Mouse (Mus musculus) intestine, embryonic 16.5 days (tissue): ENCODE data around the gene Smg6. TPM values are rescaled to one million over a fixed set of nuclear protein-coding genes. Genes with fewer than 3 reads are reported as not detected.

ENCODE experiments used
- ATAC-seq: fragments of 200-750 bp; cut with Nextera tagmentation; 2 replicates; pipeline ENCODE4 v1.8.0; 2017; ENCODE audit warnings: moderate TSS enrichment, moderate library complexity
- H3K27ac ChIP-seq: fragments of 300-500 bp; sonication (generic); 2 replicates; pipeline ENCODE4 v1.5.1; 2014; ENCODE audit warnings: mild to moderate bottlenecking, low read length
- H3K27me3 ChIP-seq: fragments of 300-500 bp; sonication (generic); replicated peaks from 2 replicates; pipeline ENCODE4 v1.6.1; 2014; ENCODE audit warnings: low read length, control low read depth, mixed read lengths; ENCODE audit not compliant: control insufficient read depth, insufficient read depth
- H3K36me3 ChIP-seq: fragments of 300-500 bp; sonication (generic); 2 replicates; pipeline ENCODE4 v1.6.1; 2014; ENCODE audit warnings: low read length, control low read depth; ENCODE audit not compliant: control insufficient read depth, insufficient read depth
- H3K4me1 ChIP-seq: fragments of 300-500 bp; sonication (generic); 2 replicates; pipeline ENCODE4 v1.6.1; 2014; ENCODE audit warnings: low read length, control low read depth, mixed read lengths; ENCODE audit not compliant: control insufficient read depth, insufficient read depth
- H3K4me2 ChIP-seq: fragments of 300-500 bp; sonication (generic); 2 replicates; pipeline ENCODE4 v1.6.1; 2014; ENCODE audit warnings: low read depth, low read length, control low read depth
- H3K4me3 ChIP-seq: fragments of 300-500 bp; sonication (generic); 2 replicates; pipeline ENCODE4 v1.5.1; 2014; ENCODE audit warnings: mild to moderate bottlenecking, low read length
- H3K9ac ChIP-seq: fragments of 300-500 bp; sonication (generic); 2 replicates; pipeline ENCODE4 v1.6.1; 2014; ENCODE audit warnings: low read depth, low read length
- H3K9me3 ChIP-seq: fragments of 300-500 bp; sonication (generic); 2 replicates; pipeline ENCODE4 v1.6.1; 2016; ENCODE audit warnings: low read length, control low read depth; ENCODE audit not compliant: control insufficient read depth
- WGBS: fragments of 180-500 bp; shearing (Covaris S2); extraction: QIAGEN DNeasy Blood & Tissue Kit; methylation state at CpG from one replicate; pipeline ENCODE4 v1.1.7; 2014; 5-methylcytosine and 5-hydroxymethylcytosine counted together
- polyA plus RNA-seq: library from polyadenylated mRNA; unstranded; fragments of >200 nt; fragmentation: Nextera tagmentation; extraction: Ambion mirVana; gene quantifications from 2 replicates; pipeline ENCODE4 v1.2.1, GENCODE M21; 2015

Gene Smg6
- polyA plus RNA-seq, 1 experiment from 2014 or later = 11.4 TPM

DNA sequence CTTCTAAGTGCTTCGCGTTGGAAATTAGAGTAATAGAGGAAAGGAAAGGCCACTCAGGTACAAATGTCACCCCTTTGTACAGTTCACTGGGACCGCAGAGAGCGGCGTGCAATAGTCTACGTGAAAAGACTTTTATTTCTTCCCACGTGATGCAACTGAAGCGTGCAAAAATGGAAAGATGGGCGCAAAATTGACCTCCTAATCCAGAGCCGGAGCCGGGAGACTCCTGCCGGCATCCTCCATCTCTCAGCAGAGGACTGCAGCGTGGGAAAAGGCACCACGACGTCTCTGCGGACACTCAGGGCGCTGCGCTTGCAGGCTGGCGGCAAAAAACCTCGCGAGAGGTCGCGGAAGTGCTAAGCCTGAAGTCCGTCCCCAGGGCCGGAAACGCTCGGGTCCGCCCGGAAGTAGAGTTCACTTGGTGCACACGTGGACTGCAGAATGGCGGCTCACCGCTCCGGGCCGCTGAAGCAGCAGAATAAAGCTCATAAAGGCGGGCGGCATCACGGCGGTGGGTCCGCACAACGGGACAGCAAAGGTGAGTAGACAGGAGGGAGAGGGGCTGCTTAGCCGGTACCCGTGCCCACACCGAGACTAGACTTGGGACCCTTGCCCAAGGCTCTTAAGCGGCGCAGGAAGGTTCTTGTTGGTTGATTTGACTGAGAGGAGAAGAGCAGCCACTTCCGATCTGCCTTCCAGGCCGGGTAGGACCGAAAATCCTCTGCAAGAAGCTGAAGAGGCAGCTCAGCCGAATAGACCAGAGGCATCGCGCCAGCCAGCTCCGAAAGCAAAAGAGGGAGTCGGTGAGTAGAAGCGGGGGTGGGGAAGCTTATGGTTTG is 27.7 kb upstream of the Smg6 start, which contains the start of gene Tsr1:
Gene Tsr1, plus strand, starts transcription at position 394 of the 839 bp plus-strand sequence.
- Histone ChIP-seq H3K27me3 (no peaks in the 10 kb centered on the region), H3K4me1 (peaks cover 21% of the 10 kb centered on the region), H3K4me2 (peak within 1 kb of the TSS; percentile 96), H3K4me3 (peak within 1 kb of the TSS; percentile 79), H3K9ac (peak within 1 kb of the TSS; percentile 81), H3K27ac (peak within 1 kb of the TSS; percentile 87), H3K9me3 (no peaks in the 10 kb centered on the region), H3K36me3 (peaks cover 11% of the 10 kb centered on the region)
- WGBS = under 1% methylated on average over 54 of the region's 54 CpGs
- peak; percentile 80 for ATAC-seq

- Histone ChIP-seq H3K9ac (peak overlapping the region; percentile 81), H3K9me3 (no peaks in the 10 kb centered on the region), H3K27me3 (no peaks in the 10 kb centered on the region), H3K4me2 (peak overlapping the region; percentile 96), H3K4me1 (peaks cover 21% of the 10 kb centered on the region), H3K27ac (no peak overlapping the region; the same call in 1 of the 2 replicates), H3K36me3 (peaks cover 11% of the 10 kb centered on the region), H3K4me3 (peak overlapping the region; percentile 79)
- WGBS = under 1% methylated on average over 7 of the region's 7 CpGs
- no peak for ATAC-seq
Observed at GRCm38 (mm10) chr11:74898517-74898827, 27.2 kb upstream of the Smg6 start.

DNA sequence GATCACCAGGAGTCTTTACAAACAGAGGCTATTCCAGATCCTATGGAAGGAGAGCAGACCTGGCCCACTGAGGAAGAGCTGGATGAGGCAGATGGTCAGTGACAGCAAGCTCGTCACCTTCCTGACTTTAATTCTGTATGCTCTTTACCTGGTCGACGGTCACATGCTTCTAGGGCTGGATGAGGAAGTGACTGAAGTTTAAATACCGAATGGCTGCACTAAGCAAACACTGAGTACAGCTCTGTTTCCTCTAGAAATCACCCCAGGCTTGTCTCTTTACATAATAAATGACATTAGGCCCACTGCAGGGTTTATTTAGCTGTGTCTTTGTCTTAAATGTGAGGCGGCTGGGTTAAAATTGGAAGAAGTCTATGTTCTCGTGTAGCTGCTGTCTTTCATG is 24.1 kb upstream of the Smg6 start:
- H3K36me3 ChIP-seq = peaks cover 25% of the 10 kb centered on the region
- peak overlapping the region; percentile 71 for H3K27ac ChIP-seq
- no peak overlapping the region for H3K4me3 ChIP-seq
- no peaks in the 10 kb centered on the region for H3K9me3 ChIP-seq
- H3K4me2 ChIP-seq = peak overlapping the region; percentile 40; the same call in 1 of the 2 replicates
- H3K9ac ChIP-seq = no peak overlapping the region
- 46% methylated on average over 6 of the region's 6 CpGs for WGBS
- H3K4me1 ChIP-seq = peaks cover 21% of the 10 kb centered on the region
- H3K27me3 ChIP-seq = no peaks in the 10 kb centered on the region
- ATAC-seq = peak; percentile 27

DNA sequence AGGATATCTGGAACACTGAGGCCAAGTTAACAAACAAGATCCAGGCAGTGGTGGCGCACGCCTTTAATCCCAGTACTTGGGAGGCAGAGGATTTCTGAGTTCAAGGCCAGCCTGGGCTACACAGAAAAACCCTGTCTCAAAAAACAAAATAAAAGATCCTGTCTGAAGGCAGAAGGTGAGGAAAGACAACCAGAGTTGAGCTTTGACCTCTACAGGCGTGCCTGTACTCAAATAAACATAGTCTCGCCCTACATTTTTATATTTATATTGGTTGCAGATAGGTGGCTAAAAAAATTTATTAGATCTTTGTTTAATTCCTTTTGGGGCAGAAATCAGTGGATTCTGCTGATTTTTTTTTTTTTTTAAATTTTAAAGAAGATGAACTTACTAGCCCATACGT is 23.2 kb upstream of the Smg6 start:
- Histone ChIP-seq H3K9ac (no peak overlapping the region), H3K4me3 (no peak overlapping the region), H3K9me3 (no peaks in the 10 kb centered on the region), H3K27ac (peak overlapping the region; percentile 63), H3K36me3 (peaks cover 31% of the 10 kb centered on the region), H3K4me2 (no peak overlapping the region), H3K27me3 (no peaks in the 10 kb centered on the region), H3K4me1 (peaks cover 21% of the 10 kb centered on the region)
- ATAC-seq = no peak
- 76% methylated on average over 5 of the region's 5 CpGs for WGBS

GRCm38 (mm10) chr11:74907850-74908249 is 17.8 kb upstream of the Smg6 start:
- 90% methylated on average over 6 of the region's 6 CpGs for WGBS
- Histone ChIP-seq H3K4me3 (no peak overlapping the region), H3K4me2 (no peak overlapping the region), H3K36me3 (peaks cover 24% of the 10 kb centered on the region), H3K4me1 (no peaks in the 10 kb centered on the region), H3K27me3 (no peaks in the 10 kb centered on the region), H3K9me3 (no peaks in the 10 kb centered on the region), H3K27ac (no peak overlapping the region), H3K9ac (no peak overlapping the region)
- no peak for ATAC-seq

- H3K36me3 ChIP-seq = peaks cover 24% of the 10 kb centered on the region
- H3K27ac ChIP-seq = no peak overlapping the region
- no peaks in the 10 kb centered on the region for H3K27me3 ChIP-seq
Observed at GRCm38 (mm10) chr11:74908618-74909399, 16.8 kb upstream of the Smg6 start.

DNA sequence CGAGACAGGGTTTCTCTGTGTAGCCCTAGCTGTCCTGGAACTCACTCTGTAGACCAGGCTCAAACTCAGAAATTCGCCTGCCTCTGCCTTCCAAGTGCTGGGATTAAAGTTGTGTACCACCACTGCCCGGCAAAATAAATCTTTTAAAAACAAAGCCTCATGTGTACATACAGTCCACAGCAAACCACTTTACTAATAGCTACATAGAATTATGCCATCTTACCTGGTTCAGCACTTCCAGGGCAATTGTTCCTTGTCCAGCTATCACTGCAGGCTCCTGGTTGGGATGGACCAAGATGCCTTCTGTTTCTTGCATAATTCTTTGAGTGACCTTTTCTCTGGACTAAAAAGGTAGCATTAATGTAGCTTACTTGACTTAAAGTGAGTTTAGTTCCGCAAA is 15.6 kb upstream of the Smg6 start:
- 88% methylated on average over 4 of the region's 4 CpGs for WGBS

More at GRCm38 (mm10) chr11:74908618-74909399, 16.8 kb upstream of the Smg6 start:
- no peak overlapping the region for H3K4me2 ChIP-seq
- no peaks in the 10 kb centered on the region for H3K4me1 ChIP-seq
- no peaks in the 10 kb centered on the region for H3K9me3 ChIP-seq
- no peak for ATAC-seq
- H3K9ac ChIP-seq = no peak overlapping the region
- WGBS = 78% methylated on average over 12 of the region's 12 CpGs
- H3K4me3 ChIP-seq = no peak overlapping the region

DNA sequence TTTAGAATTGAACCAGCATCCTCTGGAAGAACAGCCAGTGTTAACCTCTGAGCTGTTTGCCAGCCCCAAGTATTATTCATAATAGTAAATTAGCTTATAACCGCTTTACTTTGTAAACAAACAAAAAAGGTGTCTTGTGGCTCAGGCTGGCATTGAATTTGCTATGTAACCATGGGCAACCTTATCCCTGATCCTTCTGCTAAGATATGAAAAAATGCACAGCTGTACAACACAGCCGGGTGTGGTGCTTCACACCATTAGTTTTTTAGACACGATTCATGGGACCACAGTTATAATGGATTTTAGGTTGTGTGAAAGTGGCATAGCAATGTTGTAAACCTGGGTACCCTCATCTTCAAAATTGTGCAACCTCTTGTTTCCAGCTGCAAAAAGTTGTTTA is 13.1 kb upstream of the Smg6 start:
- H3K9me3 ChIP-seq = no peaks in the 10 kb centered on the region
- H3K27ac ChIP-seq = no peak overlapping the region
- no peaks in the 10 kb centered on the region for H3K27me3 ChIP-seq
- WGBS = 81% methylated on average over 3 of the region's 3 CpGs
- H3K4me1 ChIP-seq = no peaks in the 10 kb centered on the region
- H3K4me3 ChIP-seq = no peak overlapping the region
- H3K4me2 ChIP-seq = no peak overlapping the region
- no peak for ATAC-seq
- no peak overlapping the region for H3K9ac ChIP-seq
- peaks cover 5% of the 10 kb centered on the region; the same call in 1 of the 2 replicates for H3K36me3 ChIP-seq

More for the DNA sequence above, 15.6 kb upstream of the Smg6 start:
- H3K9me3 ChIP-seq = no peaks in the 10 kb centered on the region
- H3K4me1 ChIP-seq = no peaks in the 10 kb centered on the region
- H3K4me3 ChIP-seq = no peak overlapping the region
- H3K4me2 ChIP-seq = no peak overlapping the region
- no peak overlapping the region for H3K9ac ChIP-seq
- H3K36me3 ChIP-seq = peaks cover 20% of the 10 kb centered on the region
- H3K27ac ChIP-seq = no peak overlapping the region
- no peaks in the 10 kb centered on the region for H3K27me3 ChIP-seq
- ATAC-seq = no peak

DNA sequence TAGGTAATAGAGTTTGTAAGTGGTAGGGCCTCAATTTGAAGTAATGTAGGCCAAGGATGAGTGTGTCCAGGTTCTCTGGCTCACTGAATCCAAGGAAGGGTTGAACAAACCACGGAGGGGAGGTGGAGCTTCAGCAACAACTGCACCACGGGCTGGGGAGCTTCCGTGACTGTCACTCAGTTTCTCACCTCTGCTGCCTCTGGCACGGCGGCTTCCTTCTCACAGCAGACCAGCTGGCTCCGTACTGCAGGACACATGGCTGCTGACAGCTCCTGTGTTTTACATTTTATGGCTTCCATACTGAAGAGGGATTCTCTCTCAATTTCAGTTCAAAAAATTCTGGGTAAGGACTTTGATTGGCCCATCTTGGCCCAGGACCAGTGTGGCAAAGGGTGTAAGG is 6.4 kb upstream of the Smg6 start:
- no peak overlapping the region for H3K4me3 ChIP-seq
- H3K4me1 ChIP-seq = no peaks in the 10 kb centered on the region
- no peak overlapping the region for H3K27ac ChIP-seq
- no peak overlapping the region for H3K4me2 ChIP-seq
- WGBS = 62% methylated on average over 6 of the region's 6 CpGs
- no peak overlapping the region for H3K9ac ChIP-seq
- no peaks in the 10 kb centered on the region; the same call in 1 of the 2 replicates for H3K36me3 ChIP-seq
- ATAC-seq = no peak
- no peaks in the 10 kb centered on the region for H3K9me3 ChIP-seq
- H3K27me3 ChIP-seq = no peaks in the 10 kb centered on the region
